Mouse (Mus musculus) left cerebral cortex, adult 8-10 months (tissue): Measurements from ENCODE around the gene Pan2. TPM values are rescaled to one million over a fixed set of nuclear protein-coding genes. Genes with fewer than 3 reads are reported as not detected.

ENCODE experiments used
- DNase-seq, 2 experiments: peaks; one replicate each; pipeline ENCODE4 v3.0.0; 2022; ENCODE audit warnings: low spot score in 2 of 2
- total RNA-seq, 4 experiments: library from RNA; stranded (reverse); gene quantifications; 2 replicates each; pipeline ENCODE4 v1.2.4; 2022

The Pan2 gene
- total RNA-seq, 4 experiments from 2014 or later: 14.5 to 15.5 (median 15.3) TPM

GRCm38 (mm10) chr10:128336195-128336594 is 33.1 kb downstream of the Pan2 start:
- DNase-seq: no peak

- DNase-seq: no peak
These were observed 33.5 kb downstream of the Pan2 start for GRCm38 (mm10) chr10:128336597-128336996.

GRCm38 (mm10) chr10:128337306-128338181 is 34.4 kb downstream of the Pan2 start, which contains the start of gene Cs:
TSS of gene Cs (plus strand) at chr10:128337734.
- DNase-seq: peak; percentile 90 to 95

GRCm38 (mm10) chr10:128338415-128338814 is 35.3 kb downstream of the Pan2 start:
- no peak for DNase-seq

- no peak for DNase-seq
These were observed 35.8 kb downstream of the Pan2 start for GRCm38 (mm10) chr10:128338948-128339347.

GRCm38 (mm10) chr10:128340257-128340656 is 37.1 kb downstream of the Pan2 start:
- DNase-seq: no peak

- no peak for DNase-seq
These were observed 40.3 kb downstream of the Pan2 start for GRCm38 (mm10) chr10:128343436-128343835.

- DNase-seq: peak; percentile 37 to 72
These were observed 41.6 kb downstream of the Pan2 start for GRCm38 (mm10) chr10:128344568-128345275.

GRCm38 (mm10) chr10:128347541-128347940 is 44.4 kb downstream of the Pan2 start:
- DNase-seq: no peak

GRCm38 (mm10) chr10:128358796-128359195 is 55.7 kb downstream of the Pan2 start:
- no peak for DNase-seq

GRCm38 (mm10) chr10:128359226-128359625 is 56.1 kb downstream of the Pan2 start:
- no peak for DNase-seq

GRCm38 (mm10) chr10:128361836-128362235 is 58.7 kb downstream of the Pan2 start:
- no peak for DNase-seq

GRCm38 (mm10) chr10:128362568-128362967 is 59.4 kb downstream of the Pan2 start:
- DNase-seq: no peak

GRCm38 (mm10) chr10:128367899-128368401 is 64.8 kb downstream of the Pan2 start:
- peak in 1 of 2 experiments; percentile 50 for DNase-seq

- peak; percentile 87 to 96 for DNase-seq
These were observed 65.5 kb downstream of the Pan2 start, which contains the start of gene Coq10a for GRCm38 (mm10) chr10:128368402-128369217. TSS of gene Coq10a (minus strand) at chr10:128368997.

GRCm38 (mm10) chr10:128369218-128369543 is 66.0 kb downstream of the Pan2 start:
- no peak for DNase-seq

GRCm38 (mm10) chr10:128369599-128369998 is 66.5 kb downstream of the Pan2 start:
- DNase-seq: no peak

- DNase-seq: no peak
These were observed 66.9 kb downstream of the Pan2 start for GRCm38 (mm10) chr10:128370021-128370420.

GRCm38 (mm10) chr10:128370601-128371000 is 67.5 kb downstream of the Pan2 start:
- no peak for DNase-seq
